Mouse (Mus musculus) midbrain, postnatal 0 days (tissue): ENCODE measurements around the gene Adamts17. TPM values are rescaled to one million over a fixed set of nuclear protein-coding genes. Genes with fewer than 3 reads are reported as not detected.

ENCODE experiments used
- ATAC-seq: fragments of 200-750 bp; cut with Nextera tagmentation; 2 replicates; pipeline ENCODE4 v1.8.0; 2017; ENCODE audit warnings: moderate number of reproducible peaks, mild to moderate bottlenecking, moderate TSS enrichment, moderate library complexity; ENCODE audit not compliant: low FRiP score
- DNase-seq: peaks from one replicate; pipeline ENCODE4 v3.0.0-alpha.2; 2015; ENCODE audit warnings: low spot score
- H3K27ac ChIP-seq: fragments of 300-500 bp; sonication (generic); 2 replicates; pipeline ENCODE4 v1.5.1; 2014; ENCODE audit warnings: low read depth, mild to moderate bottlenecking, low read length, mixed read lengths
- H3K27me3 ChIP-seq: fragments of 300-500 bp; sonication (generic); 2 replicates; pipeline ENCODE4 v1.6.1; 2014; ENCODE audit warnings: low read length, control low read depth, mixed read lengths; ENCODE audit not compliant: insufficient read depth
- H3K36me3 ChIP-seq: fragments of 300-500 bp; sonication (generic); 2 replicates; pipeline ENCODE4 v1.6.1; 2014; ENCODE audit warnings: low read length, control low read depth, mixed read lengths; ENCODE audit not compliant: insufficient read depth
- H3K4me1 ChIP-seq: fragments of 300-500 bp; sonication (generic); 2 replicates; pipeline ENCODE4 v1.6.1; 2014; ENCODE audit warnings: mild to moderate bottlenecking, control low read depth, antibody characterized with exemption, low read length, mixed read lengths; ENCODE audit not compliant: insufficient read depth
- H3K4me2 ChIP-seq: fragments of 300-500 bp; sonication (generic); 2 replicates; pipeline ENCODE4 v1.6.1; 2014; ENCODE audit warnings: low read depth, mild to moderate bottlenecking, low read length, mixed read lengths; ENCODE audit not compliant: poor library complexity, severe bottlenecking
- H3K4me3 ChIP-seq: fragments of 300-500 bp; sonication (generic); 2 replicates; pipeline ENCODE4 v1.5.1; 2014; ENCODE audit warnings: low read depth, mild to moderate bottlenecking, low read length, moderate library complexity
- H3K9ac ChIP-seq: fragments of 300-500 bp; sonication (generic); replicated peaks from 2 replicates; pipeline ENCODE4 v1.6.1; 2014; ENCODE audit warnings: mild to moderate bottlenecking, low read length, moderate library complexity, mixed read lengths; ENCODE audit not compliant: poor library complexity, severe bottlenecking
- H3K9me3 ChIP-seq: fragments of 300-500 bp; sonication (generic); 2 replicates; pipeline ENCODE4 v1.6.1; 2016; ENCODE audit warnings: low read length, control low read depth
- CTCF ChIP-seq: IDR thresholded peaks from 2 replicates; pipeline ENCODE4 v1.5.1; 2016; ENCODE audit warnings: antibody characterized with exemption, mild to moderate bottlenecking
- WGBS: fragments of 180-500 bp; shearing (Covaris S2); extraction: QIAGEN DNeasy Blood & Tissue Kit; methylation state at CpG from one replicate; pipeline ENCODE4 v1.1.7; 2014; 5-methylcytosine and 5-hydroxymethylcytosine counted together
- polyA plus RNA-seq: library from polyadenylated mRNA; unstranded; fragments of >200 nt; fragmentation: Nextera tagmentation; extraction: Ambion mirVana; gene quantifications from 2 replicates; pipeline ENCODE4 v1.2.1, GENCODE M21; 2015
- total RNA-seq: library from RNA; depleted of rRNA; stranded (reverse); fragments of >200 nt; gene quantifications from 2 replicates; pipeline ENCODE4 v1.2.3, GENCODE M21; 2014

Gene Adamts17
- total and polyA plus RNA-seq, 2 experiments from 2014 or later: 3.2 to 13.0 TPM

DNA sequence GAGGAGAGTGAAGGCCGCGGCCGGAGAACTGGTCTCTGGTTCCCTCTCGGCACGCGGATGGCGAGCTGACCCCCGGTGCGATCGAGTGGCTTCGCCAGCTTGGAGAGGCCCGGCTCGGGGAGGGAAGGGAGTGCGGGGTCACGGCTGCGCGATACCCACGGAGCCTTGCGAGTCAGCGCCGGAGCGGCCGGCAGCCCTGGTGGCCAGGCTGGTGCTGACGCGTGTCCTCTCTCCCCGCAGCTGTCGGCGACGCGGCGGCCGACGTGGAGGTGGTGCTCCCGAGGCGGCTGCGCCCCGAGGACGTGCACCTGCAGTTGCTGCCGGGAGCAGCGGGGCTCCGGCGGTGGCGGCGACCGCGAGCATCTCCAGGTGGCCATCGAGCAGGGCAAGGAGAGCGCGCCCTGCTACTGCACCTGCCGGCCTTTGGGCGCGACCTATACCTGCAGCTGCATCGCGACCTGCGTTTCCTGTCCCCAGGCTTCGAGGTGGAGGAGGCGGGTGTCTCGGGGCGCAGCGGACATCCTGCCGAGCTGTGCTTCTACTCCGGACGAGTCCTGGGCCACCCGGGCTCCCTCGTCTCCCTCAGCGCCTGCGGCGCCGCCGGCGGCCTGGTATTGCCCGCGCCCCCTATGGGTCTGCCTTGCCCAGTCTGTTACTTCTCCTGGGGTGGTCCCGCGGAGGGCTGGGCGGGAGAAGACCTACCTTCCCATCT lies 629 bp downstream of the Adamts17 start:
- WGBS: under 1% methylated on average over 56 of the region's 76 CpGs
- peak; percentile 59 for TF ChIP-seq CTCF
- peak overlapping the region; percentile 60 for H3K4me3 ChIP-seq
- no peaks in the 10 kb centered on the region for H3K36me3 ChIP-seq
- H3K9me3 ChIP-seq: no peaks in the 10 kb centered on the region
- H3K9ac ChIP-seq: peak overlapping the region; percentile 77
- DNase-seq (peak; percentile 44), ATAC-seq (peak; percentile 67)
- H3K27ac ChIP-seq: peak overlapping the region; percentile 72
- H3K4me2 ChIP-seq: peak overlapping the region; percentile 99
- H3K27me3 ChIP-seq: no peaks in the 10 kb centered on the region
- no peaks in the 10 kb centered on the region for H3K4me1 ChIP-seq

DNA sequence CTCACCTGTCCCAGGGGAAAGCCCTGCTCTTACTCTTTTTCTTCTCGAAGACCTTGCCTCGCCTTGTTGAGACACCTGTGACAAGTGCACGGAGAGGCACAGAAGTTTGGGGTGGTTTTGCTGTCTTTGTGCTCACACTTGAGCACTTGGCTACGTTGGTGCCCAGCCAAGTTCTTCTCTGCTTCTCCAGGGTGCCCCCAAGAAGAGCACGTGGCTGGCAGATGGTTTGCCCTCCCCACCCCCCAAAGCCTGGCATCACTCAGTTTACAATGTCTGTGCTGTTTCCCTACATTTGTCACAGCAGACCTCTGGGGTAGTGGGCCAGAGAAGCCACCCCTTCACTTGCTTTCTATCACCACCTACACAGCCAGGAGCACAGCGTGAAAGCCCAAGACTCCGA lies 1.6 kb downstream of the Adamts17 start:
- Histone ChIP-seq H3K4me2 (peak overlapping the region; percentile 99), H3K4me3 (peak overlapping the region; percentile 60; the same call in 1 of the 2 replicates), H3K27ac (no peak overlapping the region), H3K27me3 (no peaks in the 10 kb centered on the region), H3K4me1 (no peaks in the 10 kb centered on the region), H3K9me3 (no peaks in the 10 kb centered on the region), H3K9ac (no peak overlapping the region), H3K36me3 (no peaks in the 10 kb centered on the region)
- WGBS: 74% methylated on average over 7 of the region's 7 CpGs
- peak; percentile 33 for DNase-seq
- no peak for ATAC-seq
- TF ChIP-seq CTCF: no peak

DNA sequence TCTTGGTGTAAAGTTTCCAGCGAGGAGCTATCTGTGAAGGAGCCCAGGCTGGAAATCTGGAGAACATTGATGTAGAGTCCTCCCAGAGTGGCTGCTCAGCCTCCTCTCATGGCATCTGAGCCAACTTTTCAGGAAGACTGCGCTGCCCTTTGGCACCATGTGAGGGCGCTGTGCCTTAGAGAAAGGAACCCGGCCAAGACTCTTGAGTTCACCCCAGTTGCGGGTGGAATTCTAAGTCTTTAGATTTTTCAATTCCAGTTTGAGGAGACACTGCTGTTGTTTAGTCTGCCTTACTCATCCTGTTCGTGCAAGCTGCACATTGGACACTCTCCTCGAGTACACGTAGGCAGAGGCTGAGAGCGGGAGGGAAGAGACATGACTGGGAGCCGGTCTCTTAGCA lies 2.5 kb downstream of the Adamts17 start:
- H3K27me3 ChIP-seq: no peaks in the 10 kb centered on the region
- no peak overlapping the region for H3K4me3 ChIP-seq
- H3K36me3 ChIP-seq: no peaks in the 10 kb centered on the region
- H3K9me3 ChIP-seq: no peaks in the 10 kb centered on the region
- H3K4me2 ChIP-seq: no peak overlapping the region
- no peak overlapping the region for H3K27ac ChIP-seq
- WGBS: 54% methylated on average over 10 of the region's 10 CpGs
- TF ChIP-seq CTCF: peak; percentile 84
- H3K4me1 ChIP-seq: no peaks in the 10 kb centered on the region
- no peak overlapping the region for H3K9ac ChIP-seq
- ATAC-seq (no peak), DNase-seq (peak; percentile 83)

DNA sequence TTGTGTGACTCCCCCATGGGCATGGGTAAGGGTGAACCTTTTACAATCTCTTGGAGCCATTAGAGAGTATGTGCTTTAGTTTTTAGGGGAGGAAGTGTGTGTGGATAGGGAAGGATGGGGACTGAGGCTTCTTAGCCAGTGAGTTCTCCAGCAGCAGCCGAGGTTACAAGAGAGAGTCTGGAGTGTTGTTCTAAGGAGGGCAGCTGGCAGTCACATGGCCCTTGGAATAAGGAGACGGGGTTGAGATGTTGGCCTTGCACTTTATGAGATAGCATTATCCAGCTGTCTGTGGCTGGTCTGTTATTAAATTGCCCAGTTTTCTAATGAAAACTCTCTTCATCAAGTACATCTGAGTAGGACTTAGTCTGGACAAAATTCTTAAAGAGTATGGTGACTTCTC lies 4.3 kb downstream of the Adamts17 start:
- Histone ChIP-seq H3K4me3 (no peak overlapping the region), H3K4me2 (no peak overlapping the region), H3K9me3 (no peaks in the 10 kb centered on the region), H3K9ac (no peak overlapping the region), H3K36me3 (no peaks in the 10 kb centered on the region), H3K4me1 (no peaks in the 10 kb centered on the region), H3K27me3 (no peaks in the 10 kb centered on the region), H3K27ac (no peak overlapping the region)
- no peak for DNase-seq
- no peak for ATAC-seq
- no peak for TF ChIP-seq CTCF
- WGBS: 73% methylated on average over 2 of the region's 2 CpGs

DNA sequence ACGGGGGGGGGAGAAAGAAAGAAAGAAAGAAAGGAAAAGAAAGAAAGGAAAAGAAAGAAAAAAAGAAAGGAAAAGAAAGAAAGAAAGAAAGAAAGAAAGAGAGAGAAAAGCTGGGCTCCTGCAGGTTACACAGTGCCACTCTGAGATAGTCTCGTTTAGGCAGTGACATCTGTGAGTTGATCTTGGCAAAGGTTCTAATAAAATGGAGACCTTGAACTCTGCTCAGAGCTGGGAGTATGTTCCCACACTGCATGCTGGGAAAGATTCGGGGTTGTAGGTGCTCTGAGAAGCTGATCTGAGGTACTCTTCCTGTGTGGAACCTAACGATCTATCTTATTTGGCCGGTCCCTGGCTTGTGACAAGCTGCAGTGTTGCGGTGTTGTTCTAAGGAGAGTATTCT lies 7.0 kb downstream of the Adamts17 start:
- ATAC-seq (no peak), DNase-seq (no peak)
- H3K9me3 ChIP-seq: no peaks in the 10 kb centered on the region
- 78% methylated on average over 6 of the region's 6 CpGs for WGBS
- no peaks in the 10 kb centered on the region for H3K27me3 ChIP-seq
- H3K9ac ChIP-seq: no peak overlapping the region
- H3K27ac ChIP-seq: no peak overlapping the region
- no peaks in the 10 kb centered on the region for H3K36me3 ChIP-seq
- no peak overlapping the region for H3K4me3 ChIP-seq
- H3K4me2 ChIP-seq: no peak overlapping the region
- H3K4me1 ChIP-seq: no peaks in the 10 kb centered on the region
- TF ChIP-seq CTCF: no peak

DNA sequence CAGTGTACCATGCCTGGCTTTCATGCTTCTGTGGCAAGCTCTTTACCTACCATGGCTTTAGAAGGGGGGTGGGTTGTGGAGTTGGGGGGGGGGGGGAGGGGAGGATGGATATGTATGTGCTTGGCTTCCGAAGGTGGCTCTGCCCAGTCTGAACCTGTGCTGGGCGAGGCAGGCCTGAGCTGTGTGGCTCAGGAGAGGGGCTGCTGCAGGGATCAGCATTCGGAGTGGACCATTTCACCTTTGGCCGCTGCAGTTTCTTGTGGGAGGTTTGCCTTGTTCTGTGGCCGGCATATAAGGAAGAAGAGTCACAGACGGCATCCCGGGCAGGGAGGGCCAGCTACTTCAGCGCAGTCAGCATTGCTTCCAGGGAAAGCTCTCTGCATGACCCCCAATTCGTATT lies 7.8 kb downstream of the Adamts17 start:
- no peaks in the 10 kb centered on the region for H3K27me3 ChIP-seq
- no peak for ATAC-seq
- H3K4me2 ChIP-seq: no peak overlapping the region
- no peak overlapping the region for H3K9ac ChIP-seq
- TF ChIP-seq CTCF: no peak
- WGBS: 85% methylated on average over 9 of the region's 9 CpGs
- H3K4me3 ChIP-seq: no peak overlapping the region
- H3K27ac ChIP-seq: no peak overlapping the region
- H3K4me1 ChIP-seq: no peaks in the 10 kb centered on the region
- no peak for DNase-seq
- no peaks in the 10 kb centered on the region for H3K36me3 ChIP-seq
- H3K9me3 ChIP-seq: no peaks in the 10 kb centered on the region
